Mouse (Mus musculus) heart, embryonic 13.5 days (tissue): ENCODE results near the gene Dhcr24. TPM values are rescaled to one million over a fixed set of nuclear protein-coding genes. Genes with fewer than 3 reads are reported as not detected.

ENCODE experiments used
- ATAC-seq: fragments of 200-750 bp; cut with Nextera tagmentation; 2 replicates; pipeline ENCODE4 v1.8.0; 2017; ENCODE audit warnings: moderate TSS enrichment; ENCODE audit not compliant: insufficient number of reproducible peaks, low FRiP score, low TSS enrichment; ENCODE audit errors: extremely low read depth
- H3K27ac ChIP-seq: fragments of 300-500 bp; sonication (generic); replicated peaks from 2 replicates; pipeline ENCODE4 v1.5.1; 2015; ENCODE audit warnings: moderate library complexity, mild to moderate bottlenecking, inconsistent platforms
- H3K27me3 ChIP-seq: fragments of 300-500 bp; sonication (generic); replicated peaks from 2 replicates; pipeline ENCODE4 v1.6.1; 2015; ENCODE audit warnings: mild to moderate bottlenecking, inconsistent platforms
- H3K36me3 ChIP-seq: fragments of 300-500 bp; sonication (generic); 2 replicates; pipeline ENCODE4 v1.6.1; 2015; ENCODE audit warnings: mild to moderate bottlenecking, inconsistent platforms
- H3K4me1 ChIP-seq: fragments of 300-500 bp; sonication (generic); 2 replicates; pipeline ENCODE4 v1.6.1; 2015; ENCODE audit warnings: inconsistent platforms
- H3K4me2 ChIP-seq: fragments of 300-500 bp; sonication (generic); 2 replicates; pipeline ENCODE4 v1.6.1; 2015; ENCODE audit warnings: inconsistent platforms, mild to moderate bottlenecking, moderate library complexity
- H3K4me3 ChIP-seq: fragments of 300-500 bp; sonication (generic); 2 replicates; pipeline ENCODE4 v1.5.1; 2015; ENCODE audit warnings: moderate library complexity, mild to moderate bottlenecking, inconsistent platforms
- H3K9ac ChIP-seq: fragments of 300-500 bp; sonication (generic); 2 replicates; pipeline ENCODE4 v1.6.1; 2015; ENCODE audit warnings: inconsistent platforms, mild to moderate bottlenecking, moderate library complexity
- H3K9me3 ChIP-seq: fragments of 300-500 bp; sonication (generic); 2 replicates; pipeline ENCODE4 v1.6.1; 2016; ENCODE audit warnings: inconsistent platforms
- WGBS: fragments of 180-500 bp; shearing (Covaris S2); methylation state at CpG from one replicate; pipeline ENCODE4 v1.1.7; 2015; ENCODE audit warnings: mixed read lengths; 5-methylcytosine and 5-hydroxymethylcytosine counted together
- polyA plus RNA-seq: library from polyadenylated mRNA; unstranded; fragments of >200 nt; fragmentation: Nextera tagmentation; extraction: Ambion mirVana; gene quantifications from 2 replicates; pipeline ENCODE4 v1.2.1, GENCODE M21; 2015

The Dhcr24 gene
- polyA plus RNA-seq, 1 experiment from 2014 or later: 3.5 TPM

DNA sequence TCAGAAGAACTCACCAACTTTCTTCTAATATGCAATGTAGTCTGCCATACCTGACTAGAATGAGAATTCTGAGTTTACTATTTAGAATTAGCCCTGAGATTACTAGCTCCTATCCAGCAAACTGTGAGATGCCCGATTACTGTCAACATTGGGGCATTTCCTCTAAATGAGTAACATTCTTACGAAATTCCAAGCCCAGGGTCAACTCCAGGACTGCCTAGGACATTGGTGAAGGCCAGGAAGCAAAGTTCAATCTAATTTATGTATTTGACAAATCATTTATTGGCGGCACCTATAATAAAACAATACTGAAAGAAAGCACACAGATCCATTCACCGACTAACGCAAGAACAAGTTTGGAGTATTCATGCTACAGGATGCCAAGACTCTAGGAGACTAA, 21.1 kb upstream of the Dhcr24 start:
- Histone ChIP-seq H3K27me3 (peaks cover 31% of the 10 kb centered on the region), H3K27ac (no peak overlapping the region), H3K9me3 (0 out of 2 replicates have a peak, but pooled peaks cover 6% of the 10 kb centered on the region), H3K4me2 (no peak overlapping the region), H3K36me3 (no peaks in the 10 kb centered on the region), H3K4me3 (no peak overlapping the region), H3K9ac (no peak overlapping the region), H3K4me1 (no peaks in the 10 kb centered on the region)
- WGBS: 83% methylated on average over 5 of the region's 5 CpGs
- ATAC-seq: no peak

DNA sequence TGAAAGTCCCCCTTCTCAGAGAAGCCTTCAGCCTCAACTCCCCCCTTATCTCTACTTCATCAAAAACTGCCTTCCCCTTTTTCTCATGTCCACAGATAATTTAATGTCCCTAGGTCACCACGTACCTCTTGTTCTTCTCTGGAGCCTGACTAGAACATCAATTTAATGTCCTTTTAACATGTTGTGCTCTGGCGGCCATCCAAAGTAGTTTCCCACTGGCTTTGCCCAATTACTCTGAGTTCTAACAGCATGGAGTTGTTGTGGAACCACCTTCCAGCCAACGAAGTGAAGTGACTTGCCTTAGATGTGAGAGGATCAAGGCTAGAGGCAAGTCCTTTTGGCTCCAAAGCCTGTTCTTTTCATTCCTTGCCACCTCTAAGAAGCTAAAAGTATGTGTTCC, 19.3 kb upstream of the Dhcr24 start:
- H3K4me3 ChIP-seq: no peak overlapping the region
- peaks cover 18% of the 10 kb centered on the region for H3K27me3 ChIP-seq
- H3K27ac ChIP-seq: no peak overlapping the region
- no peak overlapping the region for H3K9ac ChIP-seq
- 0 out of 2 replicates have a peak, but pooled peaks cover 6% of the 10 kb centered on the region for H3K9me3 ChIP-seq
- H3K4me2 ChIP-seq: no peak overlapping the region
- no peak for ATAC-seq
- no peaks in the 10 kb centered on the region for H3K36me3 ChIP-seq
- peaks cover 14% of the 10 kb centered on the region for H3K4me1 ChIP-seq
- 63% methylated on average over 3 of the region's 3 CpGs for WGBS

DNA sequence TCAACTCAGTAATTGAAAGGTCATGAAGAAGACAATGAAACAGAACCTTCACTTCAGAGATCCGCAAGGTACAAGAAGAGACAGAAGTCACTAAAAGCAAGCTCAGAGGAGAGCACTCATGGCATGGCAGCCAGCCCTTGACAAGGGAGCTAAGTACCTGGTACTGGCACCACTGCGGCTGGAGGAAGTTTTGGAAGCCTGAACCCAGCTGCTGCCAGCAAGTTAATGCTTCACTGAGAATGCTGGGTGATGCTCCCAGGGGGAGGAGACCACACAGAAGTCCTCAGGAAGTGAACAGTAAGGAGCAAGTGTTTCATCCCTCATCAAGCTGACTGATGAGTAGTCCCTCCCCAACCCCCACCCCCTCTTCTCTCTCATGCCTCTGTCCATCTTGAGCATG, 18.6 kb upstream of the Dhcr24 start:
- Histone ChIP-seq H3K9me3 (0 out of 2 replicates have a peak, but pooled peaks cover 6% of the 10 kb centered on the region), H3K4me1 (peaks cover 14% of the 10 kb centered on the region), H3K9ac (no peak overlapping the region), H3K4me3 (no peak overlapping the region), H3K4me2 (no peak overlapping the region), H3K27ac (no peak overlapping the region), H3K27me3 (peaks cover 21% of the 10 kb centered on the region; the same call in 1 of the 2 replicates), H3K36me3 (no peaks in the 10 kb centered on the region)
- 78% methylated on average over 2 of the region's 2 CpGs for WGBS
- no peak for ATAC-seq

DNA sequence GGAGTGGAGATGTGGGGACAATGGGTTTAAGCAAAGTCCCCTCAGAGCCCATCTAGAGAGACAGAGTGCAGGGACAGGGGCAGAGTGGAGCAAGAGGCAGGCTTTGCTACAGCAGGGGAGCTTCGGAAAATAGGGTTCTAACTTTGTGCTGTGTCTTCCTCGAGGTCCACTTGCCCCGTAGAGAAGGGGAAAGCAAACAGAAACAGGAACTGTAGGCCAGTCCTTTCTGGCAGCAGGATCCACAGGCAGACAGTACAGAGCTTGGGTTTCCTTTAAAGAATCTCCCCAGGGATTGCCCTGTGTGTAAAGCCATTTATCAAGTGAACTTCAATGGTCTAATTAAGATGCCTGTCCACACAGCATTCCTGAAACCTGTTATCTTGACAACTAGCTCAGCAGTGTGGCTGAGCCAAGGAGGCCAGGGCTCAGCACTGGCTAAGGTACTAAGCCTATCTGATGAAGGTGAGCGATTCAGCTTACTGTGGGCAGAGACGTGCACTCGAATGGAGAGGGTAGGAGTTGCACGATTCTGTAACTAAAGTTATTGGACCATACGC, 14.9 kb upstream of the Dhcr24 start:
- Histone ChIP-seq H3K4me1 (peaks cover 21% of the 10 kb centered on the region), H3K36me3 (no peaks in the 10 kb centered on the region), H3K4me2 (peak overlapping the region; percentile 37), H3K9ac (no peak overlapping the region), H3K9me3 (no peaks in the 10 kb centered on the region), H3K27ac (no peak overlapping the region), H3K4me3 (no peak overlapping the region), H3K27me3 (peaks cover 25% of the 10 kb centered on the region)
- WGBS: 29% methylated on average over 8 of the region's 8 CpGs
- no peak for ATAC-seq

DNA sequence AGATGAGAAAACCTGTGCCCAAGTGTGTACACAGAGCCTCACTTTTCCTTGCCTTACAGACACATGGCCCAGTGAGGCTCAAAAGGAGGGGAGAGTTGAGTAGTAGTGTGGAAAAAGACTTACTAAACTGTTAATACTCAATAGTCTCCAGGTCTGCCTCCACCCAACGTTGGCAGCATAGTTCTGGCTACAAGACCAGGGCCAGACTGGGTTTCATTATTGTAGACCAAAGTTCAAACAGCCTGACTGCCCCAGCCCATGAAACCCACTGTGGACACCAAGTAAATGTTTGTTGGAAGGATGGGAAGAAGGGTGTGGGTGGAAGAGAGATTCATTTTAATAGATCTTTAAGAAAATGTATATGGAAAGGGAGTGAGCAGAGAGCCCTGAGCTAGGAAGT, 13.9 kb upstream of the Dhcr24 start:
- Histone ChIP-seq H3K9me3 (no peaks in the 10 kb centered on the region), H3K27ac (no peak overlapping the region), H3K27me3 (peaks cover 21% of the 10 kb centered on the region), H3K4me3 (no peak overlapping the region), H3K4me1 (peaks cover 21% of the 10 kb centered on the region), H3K9ac (no peak overlapping the region), H3K36me3 (no peaks in the 10 kb centered on the region), H3K4me2 (no peak overlapping the region)
- ATAC-seq: no peak
- 65% methylated on average over 1 of the region's 1 CpGs for WGBS

DNA sequence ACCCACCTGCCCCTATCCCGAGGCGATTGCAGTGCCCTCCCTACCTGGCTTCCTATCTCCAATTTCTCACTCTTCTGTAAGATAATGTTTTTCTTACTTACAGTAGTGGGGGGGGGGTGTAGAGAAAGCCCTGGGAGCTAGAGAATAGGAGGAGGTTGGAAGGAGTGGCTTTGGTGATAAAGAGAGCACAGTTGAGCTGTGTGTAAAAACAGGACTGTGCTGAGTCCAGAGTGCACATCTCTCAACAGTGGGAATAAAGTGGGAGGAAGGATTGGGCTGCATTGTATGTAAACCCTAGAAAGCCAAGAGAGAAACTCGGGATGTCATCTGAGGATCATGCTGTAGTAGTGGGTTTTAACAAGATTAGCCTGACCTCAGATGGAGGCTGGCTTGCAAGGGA, 12.7 kb upstream of the Dhcr24 start:
- Histone ChIP-seq H3K36me3 (no peaks in the 10 kb centered on the region), H3K27ac (no peak overlapping the region), H3K4me2 (no peak overlapping the region), H3K4me3 (no peak overlapping the region), H3K27me3 (peaks cover 18% of the 10 kb centered on the region), H3K9ac (no peak overlapping the region), H3K4me1 (peaks cover 21% of the 10 kb centered on the region), H3K9me3 (no peaks in the 10 kb centered on the region)
- ATAC-seq: no peak
- WGBS: 50% methylated on average over 3 of the region's 3 CpGs

DNA sequence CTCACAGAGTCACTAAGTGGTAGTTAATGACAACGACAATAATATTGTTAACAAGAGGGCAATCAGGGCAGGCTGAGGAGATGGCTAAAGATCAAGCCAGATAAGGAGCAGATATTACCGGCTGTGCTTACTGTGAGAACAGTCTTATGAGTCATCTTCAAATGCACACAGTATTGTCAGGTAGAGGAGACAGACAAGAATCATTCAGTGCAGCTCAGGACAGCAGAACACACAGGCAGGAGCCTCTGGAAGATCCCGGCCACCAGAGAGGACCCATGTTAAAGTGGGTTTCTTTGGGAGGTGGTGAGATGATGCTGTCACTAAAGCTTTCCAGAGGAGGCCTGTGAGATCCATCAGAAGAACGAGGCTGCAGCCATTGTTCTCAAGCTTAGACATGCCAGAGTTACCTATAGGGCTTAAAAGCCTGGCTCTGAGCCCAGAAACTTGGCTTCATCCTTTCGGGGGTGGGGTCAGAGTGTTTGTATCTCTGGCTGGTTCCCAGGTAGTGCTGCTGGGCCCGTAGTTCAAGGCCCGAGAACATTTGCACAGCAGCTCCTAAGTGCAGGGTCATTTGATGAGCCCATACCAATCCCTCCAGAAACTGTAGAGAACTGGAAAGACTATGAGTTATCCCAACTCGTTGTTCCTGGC, 10.2 kb upstream of the Dhcr24 start:
- no peak for ATAC-seq
- Histone ChIP-seq H3K36me3 (no peaks in the 10 kb centered on the region), H3K27ac (no peak overlapping the region), H3K4me2 (no peak overlapping the region), H3K27me3 (peaks cover 21% of the 10 kb centered on the region), H3K4me1 (peaks cover 14% of the 10 kb centered on the region), H3K4me3 (no peak overlapping the region), H3K9ac (no peak overlapping the region), H3K9me3 (no peaks in the 10 kb centered on the region)
- 50% methylated on average over 8 of the region's 8 CpGs for WGBS

DNA sequence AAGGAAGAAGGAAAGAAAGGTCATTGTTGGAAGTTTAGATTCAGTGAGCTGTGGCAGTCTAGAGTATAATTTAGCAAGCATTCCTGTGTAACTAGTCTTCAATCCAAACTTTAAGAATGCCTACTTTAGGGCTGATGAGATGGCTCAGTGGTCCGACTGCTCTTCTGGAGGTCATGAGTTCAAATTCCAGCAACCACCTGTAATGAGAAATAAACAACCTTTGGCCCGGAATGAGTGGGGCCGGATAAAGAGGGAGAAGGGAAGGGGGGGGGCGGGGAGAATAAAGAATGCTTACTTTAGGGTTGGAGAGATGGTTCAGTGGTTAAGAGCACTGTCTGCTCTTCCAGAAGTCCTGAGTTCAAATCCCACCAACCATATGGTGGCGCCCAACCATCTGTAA, 3.6 kb upstream of the Dhcr24 start:
- H3K9ac ChIP-seq: no peak overlapping the region
- H3K4me2 ChIP-seq: no peak overlapping the region
- H3K9me3 ChIP-seq: no peaks in the 10 kb centered on the region
- H3K4me1 ChIP-seq: peaks cover 16% of the 10 kb centered on the region
- ATAC-seq: no peak
- 77% methylated on average over 5 of the region's 5 CpGs for WGBS
- H3K27me3 ChIP-seq: 0 out of 2 replicates have a peak, but pooled peaks cover 2% of the 10 kb centered on the region
- H3K27ac ChIP-seq: no peak overlapping the region
- no peaks in the 10 kb centered on the region for H3K36me3 ChIP-seq
- H3K4me3 ChIP-seq: no peak overlapping the region

DNA sequence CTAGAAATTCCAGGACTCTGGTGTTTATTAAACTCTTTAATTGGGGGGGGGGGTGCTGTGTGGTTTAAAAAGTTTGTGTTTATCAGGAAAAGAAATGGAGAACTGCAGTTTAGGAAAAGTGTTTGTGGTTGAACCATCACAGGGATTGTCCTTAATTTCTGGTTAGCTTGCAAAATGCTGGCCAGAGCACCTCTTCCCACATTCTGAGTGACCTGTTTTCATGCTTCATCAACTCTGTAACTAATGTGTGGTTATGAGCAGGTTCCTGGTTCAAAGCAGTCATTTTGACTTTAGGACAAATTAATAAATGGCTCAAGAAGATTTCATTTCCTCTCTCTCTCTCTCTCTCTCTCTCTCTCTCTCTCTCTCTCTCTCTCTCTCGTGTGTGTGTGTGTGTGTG, 2.9 kb upstream of the Dhcr24 start:
- H3K4me1 ChIP-seq: peaks cover 23% of the 10 kb centered on the region
- no peaks in the 10 kb centered on the region for H3K36me3 ChIP-seq
- H3K9ac ChIP-seq: no peak overlapping the region
- ATAC-seq: no peak
- H3K9me3 ChIP-seq: no peaks in the 10 kb centered on the region
- H3K4me3 ChIP-seq: no peak overlapping the region
- H3K4me2 ChIP-seq: no peak overlapping the region
- WGBS: no CpG with 5 or more reads among the region's 1 CpGs
- 0 out of 2 replicates have a peak, but pooled peaks cover 2% of the 10 kb centered on the region for H3K27me3 ChIP-seq
- no peak overlapping the region for H3K27ac ChIP-seq

DNA sequence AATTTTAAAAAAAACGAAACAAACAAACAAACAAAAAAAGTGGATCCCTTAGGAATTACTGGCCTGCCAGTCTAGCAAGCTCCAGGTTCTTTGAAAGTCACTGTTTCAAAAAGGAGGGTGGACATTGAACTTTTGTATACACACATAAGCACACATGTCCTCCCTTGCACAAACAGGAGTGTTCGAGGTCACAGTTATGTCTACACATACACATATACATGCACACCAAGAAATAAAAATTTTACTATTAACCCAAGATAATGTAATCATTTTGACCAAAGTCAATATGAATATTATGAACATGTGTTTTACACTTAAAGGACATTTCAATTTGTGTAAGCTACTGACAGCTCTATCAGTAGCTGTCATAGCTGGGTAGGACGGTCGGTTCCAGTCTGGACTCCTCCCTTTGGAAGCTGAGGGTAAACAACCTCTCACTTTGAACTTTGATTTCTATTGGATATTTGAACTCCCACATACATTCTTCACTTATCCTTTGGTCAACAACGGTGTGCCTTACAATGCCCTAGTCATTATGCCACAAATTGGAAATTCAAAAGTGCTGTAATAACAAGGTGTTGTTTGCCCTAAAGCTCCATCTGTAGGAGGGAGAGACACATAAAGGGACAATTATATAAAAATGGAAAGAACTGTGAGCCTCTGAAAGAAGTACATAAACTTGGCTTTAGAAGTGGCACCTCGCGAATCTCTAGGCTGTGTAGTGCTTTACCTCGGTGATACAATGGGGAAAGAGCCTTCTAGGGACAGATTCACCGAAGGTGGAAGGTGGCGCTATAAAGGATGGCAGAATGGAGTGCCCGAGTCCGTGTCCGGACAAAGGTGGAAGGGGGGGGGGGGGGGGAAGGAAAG, 1.3 kb upstream of the Dhcr24 start:
- Histone ChIP-seq H3K4me3 (peak overlapping the region; percentile 87), H3K27me3 (no peaks in the 10 kb centered on the region), H3K9ac (peak overlapping the region; percentile 74), H3K9me3 (no peaks in the 10 kb centered on the region), H3K4me2 (peak overlapping the region; percentile 97), H3K36me3 (peaks cover 4% of the 10 kb centered on the region), H3K4me1 (peaks cover 31% of the 10 kb centered on the region), H3K27ac (no peak overlapping the region)
- WGBS: 28% methylated on average over 13 of the region's 13 CpGs
- ATAC-seq: no peak

DNA sequence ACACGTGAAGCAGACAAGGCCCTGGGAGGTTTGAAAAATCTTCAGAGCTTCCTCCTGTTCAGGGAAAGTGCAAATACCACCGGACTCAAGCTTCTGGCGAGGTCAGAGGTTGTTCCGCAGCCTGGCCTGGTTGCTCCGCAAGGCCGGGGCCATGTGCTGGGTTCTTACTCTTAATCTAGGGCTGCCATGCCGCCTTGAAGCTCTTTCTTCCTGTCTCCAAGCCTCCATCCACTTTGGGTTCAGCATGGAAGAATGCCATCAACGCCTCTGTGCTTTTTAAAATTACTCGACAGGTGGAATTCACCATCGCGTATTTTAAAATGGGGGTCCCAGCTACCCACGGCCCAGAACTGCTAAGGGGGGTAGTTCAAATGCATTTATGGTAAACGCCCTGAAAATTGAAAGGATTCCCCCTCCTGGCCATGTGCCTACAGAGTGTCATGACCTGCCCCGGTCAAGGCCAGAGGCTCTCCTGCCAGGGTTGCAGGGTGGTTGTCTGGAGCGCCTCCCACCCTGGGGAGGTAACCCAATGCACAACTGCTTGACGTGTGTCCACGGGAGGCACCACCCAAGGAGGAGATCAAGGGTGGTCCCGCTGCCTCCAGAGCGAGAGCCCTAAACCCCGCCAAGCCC, 509 bp upstream of the Dhcr24 start:
- Histone ChIP-seq H3K4me1 (peaks cover 31% of the 10 kb centered on the region), H3K27me3 (no peaks in the 10 kb centered on the region), H3K27ac (peak overlapping the region; percentile 40), H3K4me2 (peak overlapping the region; percentile 97), H3K9ac (peak overlapping the region; percentile 74), H3K4me3 (peak overlapping the region; percentile 87), H3K36me3 (peaks cover 12% of the 10 kb centered on the region), H3K9me3 (no peaks in the 10 kb centered on the region)
- WGBS: 2% methylated on average over 19 of the region's 20 CpGs
- peak; percentile 54; the same call in 1 of the 2 replicates for ATAC-seq
